Comparison of ENCODE assay signal across 8 mouse cellular contexts in the genomic region with DNA sequence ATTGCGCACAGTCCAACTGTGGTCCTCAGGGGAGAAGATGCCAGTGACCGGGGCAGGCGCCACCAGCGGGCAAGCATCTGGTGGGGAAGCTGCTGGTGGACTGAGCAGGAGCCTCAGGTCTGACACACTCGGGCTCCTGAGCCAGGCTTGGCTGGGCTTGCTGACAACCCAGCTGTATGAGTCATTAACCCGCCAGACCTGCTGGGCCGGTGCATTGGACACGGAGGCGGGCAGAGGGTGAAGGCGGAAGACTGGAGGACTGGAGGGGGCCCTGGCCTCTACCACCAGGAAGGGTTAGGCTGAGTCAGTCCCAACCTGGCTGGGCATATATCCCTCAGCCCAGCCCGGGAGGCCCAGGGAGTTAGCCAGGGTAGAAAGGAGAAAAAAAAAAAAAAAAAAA. TPM values are rescaled to one million over a fixed set of nuclear protein-coding genes. Genes with fewer than 3 reads are reported as not detected.
DNase-seq lines count a peak whose midpoint lies in the region; ATAC-seq and TF ChIP-seq lines count a peak whose summit lies in the region.

Arhgef10l (minus strand) TSS at position 253 of the 400 bp plus-strand sequence.

- POLR2A ChIA-PET in Patski (lab: Charles Lee): interaction anchor here (0.6 kb wide), 2 partner anchors 8 to 51 kb away, joined by 3 read pairs; no protein-coding TSS in a partner anchor

- no peak within 1 kb of the TSS for H3K9ac ChIP-seq in midbrain, embryonic 12.5 days (replicated peaks)

- H3K36me3 ChIP-seq in midbrain, embryonic 12.5 days: no peaks in the 10 kb centered on the region

- 81% methylated on average over 11 of the region's 11 CpGs for WGBS in midbrain, embryonic 12.5 days

- in situ Hi-C loops in Patski (cut with MboI; ENCODE audit: low pct_unique_long_range_greater_than_20kb): loop anchor here (5.0 kb wide), 1 partner anchor 48 kb away; no protein-coding TSS in a partner anchor

- H3K4me1 ChIP-seq in midbrain, embryonic 12.5 days: peaks cover 14% of the 10 kb centered on the region

- no peak within 1 kb of the TSS for H3K4me3 ChIP-seq in midbrain, embryonic 12.5 days

- H3K9me3 ChIP-seq in midbrain, embryonic 12.5 days: no peaks in the 10 kb centered on the region

- peak; percentile 64 for ATAC-seq in Patski
- no peak for ATAC-seq in midbrain, embryonic 12.5 days (ENCODE audit: low FRiP score, low read depth)
- no peak for ATAC-seq in activated CD4-positive, CD25-positive, alpha-beta regulatory T cell, adult 4 months

- H3K27me3 ChIP-seq in Patski: no peaks in the 10 kb centered on the region
- H3K27me3 ChIP-seq in midbrain, embryonic 12.5 days: no peaks in the 10 kb centered on the region

- CTCF ChIA-PET in Patski (lab: Charles Lee): no interaction called here

- peak; percentile 89 for DNase-seq in 3T3-L1 (ENCODE audit: low read depth, low spot score)
- DNase-seq in Patski (ENCODE audit: low read depth, low spot score): peak; percentile 79
- peak; percentile 26 for DNase-seq in fat pad, adult 2 months (ENCODE audit: extremely low read depth, low read depth, low spot score)
- DNase-seq in heart, postnatal 4 days: peak; percentile 34
- no peak for DNase-seq in layer of hippocampus, postnatal 25 days (ENCODE audit: extremely low spot score in 1 of 2, low spot score in 1 of 2)
- DNase-seq in c-Kit-positive CD71-positive TER-119-positive erythroid progenitor cells, embryonic 14.5 days (ENCODE audit: low spot score): no peak

- no peak for TF ChIP-seq CTCF in Patski (IDR thresholded peaks at IDR 0.05)

- no peak within 1 kb of the TSS for H3K4me2 ChIP-seq in midbrain, embryonic 12.5 days (replicated peaks)

- no peak within 1 kb of the TSS for H3K27ac ChIP-seq in midbrain, embryonic 12.5 days (replicated peaks)

RNA-seq across cellular contexts. Expression of gene Arhgef10l, which starts in this region (rescaled TPM):
- polyA plus RNA-seq in Patski (2021): 34.1 TPM
- total RNA-seq in heart, postnatal 4 days (2021): 10 to 100 TPM; 45.9 to 46.7 TPM
- total RNA-seq in layer of hippocampus, postnatal 25 days (2021): 10 to 100 TPM; 43.4 to 46.6 TPM
- polyA plus RNA-seq in midbrain, embryonic 12.5 days (2016; fragmentation: Nextera tagmentation; extraction: Ambion mirVana): 34.2 and 36.5 TPM in 2 replicates
- not detected for polyA plus RNA-seq in activated CD4-positive, CD25-positive, alpha-beta regulatory T cell, adult 4 months (2017; shearing (Covaris generic))

Comparison
In these comparisons a context has a peak if more than half of its experiments do, and no peak if none do; other contexts are left out.
1. RNA of gene Arhgef10l (polyA plus RNA-seq): 34.2 to 36.5 TPM in midbrain, embryonic 12.5 days and 34.1 TPM in Patski (single experiment); not detected in activated CD4-positive, CD25-positive, alpha-beta regulatory T cell, adult 4 months; every median in the first group is over 10 times any median in the second.
2. DNase-seq: peak in 3T3-L1 (single experiment), Patski (single experiment), fat pad, adult 2 months (single experiment) and heart, postnatal 4 days (single experiment); none in layer of hippocampus, postnatal 25 days (0 of 2) and c-Kit-positive CD71-positive TER-119-positive erythroid progenitor cells, embryonic 14.5 days (single experiment).